Mouse (Mus musculus) E14TG2a.4 (cell line): Measurements from ENCODE around the gene Gm13695.

Experiments used
- CTCF ChIP-seq: conservative IDR thresholded peaks from 2 replicates; pipeline ENCODE4 v1.5.1; 2014; ENCODE audit warnings: low read length
- NANOG ChIP-seq: IDR thresholded peaks from 2 replicates; pipeline ENCODE4 v1.6.1; 2014; ENCODE audit warnings: borderline replicate concordance, low read length, mixed read lengths
- POU5F1 ChIP-seq: IDR thresholded peaks from 2 replicates; pipeline ENCODE4 v1.6.1; 2014; ENCODE audit warnings: low read length, borderline replicate concordance

- TF ChIP-seq CTCF (no peak), NANOG (no peak), POU5F1 (no peak)
Observed at GRCm38 (mm10) chr2:84014572-84014971, 47.5 kb downstream of the Gm13695 start.
